Mouse (Mus musculus) MEL (cell line): Measurements from ENCODE around the gene Nos3. TPM values are rescaled to one million over a fixed set of nuclear protein-coding genes. Genes with fewer than 3 reads are reported as not detected.

Source experiments
- DNase-seq: peaks from one replicate; pipeline ENCODE4 v3.0.0; 2011; ENCODE audit warnings: low read depth, low spot score
- H3K27ac ChIP-seq: 2 replicates; pipeline ENCODE4 v1.5.1; 2012; ENCODE audit warnings: low read depth, mild to moderate bottlenecking, control low read depth, low read length, moderate library complexity; ENCODE audit not compliant: control insufficient read depth
- H3K27me3 ChIP-seq, 2 experiments: fragments of 150-350 bp in 1 of 2; sonication (generic) in 1 of 2; 2 replicates each; pipeline ENCODE4 v1.6.1; 2012; ENCODE audit warnings: low read length in 2 of 2, mild to moderate bottlenecking in 2 of 2, improper control_type of control experiment in 1 of 2, moderate library complexity in 1 of 2; ENCODE audit not compliant: insufficient read depth in 2 of 2, control insufficient read depth in 1 of 2
- H3K36me3 ChIP-seq, 2 experiments: 2 replicates each; pipeline ENCODE4 v1.6.1; 2012 to 2014; ENCODE audit warnings: low read length in 2 of 2, improper control_type of control experiment in 1 of 2, inconsistent platforms in 1 of 2, mild to moderate bottlenecking in 1 of 2; ENCODE audit not compliant: insufficient read depth in 2 of 2, control insufficient read depth in 1 of 2
- H3K4me1 ChIP-seq, 2 experiments: fragments of 150-350 bp in 1 of 2; sonication (generic) in 1 of 2; 2 replicates each; pipeline ENCODE4 v1.6.1; 2012; ENCODE audit warnings: low read length in 2 of 2, improper control_type of control experiment in 1 of 2, mild to moderate bottlenecking in 1 of 2; ENCODE audit not compliant: insufficient read depth in 2 of 2, control insufficient read depth in 1 of 2
- H3K4me3 ChIP-seq, 2 experiments: fragments of 150-350 bp in 1 of 2; sonication (generic) in 1 of 2; 2 replicates each; pipeline ENCODE4 v1.5.1; 2012; ENCODE audit warnings: low read depth in 2 of 2, low read length in 2 of 2, mild to moderate bottlenecking in 2 of 2, moderate library complexity in 2 of 2, control low read depth in 1 of 2, improper control_type of control experiment in 1 of 2; ENCODE audit not compliant: control insufficient read depth in 1 of 2, insufficient read depth in 1 of 2
- H3K79me2 ChIP-seq: 2 replicates; pipeline ENCODE4 v1.6.1; 2012; ENCODE audit warnings: mild to moderate bottlenecking, low read length, moderate library complexity; ENCODE audit not compliant: control insufficient read depth, poor library complexity, insufficient read depth
- H3K9ac ChIP-seq: 2 replicates; pipeline ENCODE4 v1.6.1; 2012; ENCODE audit warnings: low read depth, mild to moderate bottlenecking, control low read depth, low read length, moderate library complexity; ENCODE audit not compliant: control insufficient read depth, poor library complexity, severe bottlenecking
- H3K9me3 ChIP-seq: fragments of 150-350 bp; sonication (generic); replicated peaks from 2 replicates; pipeline ENCODE4 v1.6.1; 2012; ENCODE audit warnings: mild to moderate bottlenecking, low read length, improper control_type of control experiment, moderate library complexity; ENCODE audit not compliant: insufficient read depth
- CHD1 ChIP-seq: IDR thresholded peaks from 2 replicates; pipeline ENCODE4 v1.6.1; 2012; ENCODE audit warnings: low read depth, mild to moderate bottlenecking, inconsistent platforms, low read length, improper control_type of control experiment
- CHD2 ChIP-seq: IDR thresholded peaks from 2 replicates; pipeline ENCODE4 v1.6.1; 2011; ENCODE audit warnings: low read length, improper control_type of control experiment
- CTCF ChIP-seq, 3 experiments: IDR thresholded peaks in 2 of 3; conservative IDR thresholded peaks in 1 of 3; 2 replicates each; pipeline ENCODE4 v1.5.1; 2011 to 2012; ENCODE audit warnings: low read length in 3 of 3, low read depth in 2 of 3, mild to moderate bottlenecking in 2 of 3, improper control_type of control experiment in 1 of 3, inconsistent platforms in 1 of 3, mixed read lengths in 1 of 3, moderate library complexity in 1 of 3; ENCODE audit not compliant: control insufficient read depth in 1 of 3, insufficient read depth in 1 of 3, poor library complexity in 1 of 3, severe bottlenecking in 1 of 3
- E2F4 ChIP-seq: IDR thresholded peaks from 2 replicates; pipeline ENCODE4 v1.6.1; 2011; ENCODE audit warnings: low read depth, low read length, improper control_type of control experiment, borderline replicate concordance
- EP300 ChIP-seq, 2 experiments: IDR thresholded peaks; 2 replicates each; pipeline ENCODE4 v1.6.1; 2011; ENCODE audit warnings: improper control_type of control experiment in 2 of 2, low read length in 2 of 2, low read depth in 1 of 2, mild to moderate bottlenecking in 1 of 2
- MAX ChIP-seq: IDR thresholded peaks from 2 replicates; pipeline ENCODE4 v1.6.1; 2011; ENCODE audit warnings: low read length, improper control_type of control experiment
- MAZ ChIP-seq: IDR thresholded peaks from 2 replicates; pipeline ENCODE4 v1.6.1; 2012; ENCODE audit warnings: low read depth, mild to moderate bottlenecking, inconsistent platforms, low read length, improper control_type of control experiment
- MYC ChIP-seq: IDR thresholded peaks from 2 replicates; pipeline ENCODE4 v1.6.1; 2011; ENCODE audit warnings: low read depth, mild to moderate bottlenecking, low read length, improper control_type of control experiment, moderate library complexity
- NRF1 ChIP-seq: IDR thresholded peaks from 2 replicates; pipeline ENCODE4 v1.6.1; 2014; ENCODE audit warnings: low read depth, mild to moderate bottlenecking, inconsistent platforms, low read length, improper control_type of control experiment, moderate library complexity; ENCODE audit not compliant: poor library complexity, insufficient read depth, severe bottlenecking
- POLR2A ChIP-seq, 2 experiments: IDR thresholded peaks; 2 replicates each; pipeline ENCODE4 v1.6.1; 2011 to 2012; ENCODE audit warnings: low read length in 2 of 2, mild to moderate bottlenecking in 2 of 2, control low read depth in 1 of 2, improper control_type of control experiment in 1 of 2, low read depth in 1 of 2, moderate library complexity in 1 of 2; ENCODE audit not compliant: control insufficient read depth in 1 of 2, insufficient read depth in 1 of 2, poor library complexity in 1 of 2
- POLR2AphosphoS5 ChIP-seq: IDR thresholded peaks from 2 replicates; pipeline ENCODE4 v1.6.1; 2012; ENCODE audit warnings: low read depth, borderline replicate concordance, mild to moderate bottlenecking, inconsistent platforms, low read length, moderate library complexity, mixed read lengths
- RCOR1 ChIP-seq: IDR thresholded peaks from 2 replicates; pipeline ENCODE4 v1.6.1; 2012; ENCODE audit warnings: low read depth, mild to moderate bottlenecking, inconsistent platforms, low read length, improper control_type of control experiment
- SIN3A ChIP-seq: IDR thresholded peaks from 2 replicates; pipeline ENCODE4 v1.6.1; 2012; ENCODE audit warnings: low read length, improper control_type of control experiment, inconsistent platforms
- TCF12 ChIP-seq: IDR thresholded peaks from 2 replicates; pipeline ENCODE4 v1.6.1; 2014; ENCODE audit warnings: low read depth, mild to moderate bottlenecking, inconsistent platforms, low read length, improper control_type of control experiment, moderate library complexity
- UBTF ChIP-seq: IDR thresholded peaks from 2 replicates; pipeline ENCODE4 v1.6.1; 2012; ENCODE audit warnings: low read depth, mild to moderate bottlenecking, inconsistent platforms, low read length, improper control_type of control experiment, moderate library complexity, borderline replicate concordance; ENCODE audit not compliant: insufficient read depth
- USF1 ChIP-seq: IDR thresholded peaks from 2 replicates; pipeline ENCODE4 v1.6.1; 2014; ENCODE audit warnings: low read depth, mild to moderate bottlenecking, inconsistent platforms, low read length, improper control_type of control experiment, moderate library complexity
- USF2 ChIP-seq, 2 experiments: IDR thresholded peaks; 2 replicates each; pipeline ENCODE4 v1.6.1; 2011 to 2012; ENCODE audit warnings: improper control_type of control experiment in 2 of 2, low read length in 2 of 2, borderline replicate concordance in 1 of 2, inconsistent platforms in 1 of 2, low read depth in 1 of 2, mild to moderate bottlenecking in 1 of 2; ENCODE audit not compliant: insufficient read depth in 1 of 2
- ZKSCAN1 ChIP-seq: IDR thresholded peaks from 2 replicates; pipeline ENCODE4 v1.6.1; 2012; ENCODE audit warnings: low read depth, mild to moderate bottlenecking, inconsistent platforms, low read length, improper control_type of control experiment, moderate library complexity
- polyA plus RNA-seq, 2 experiments: library from polyadenylated mRNA; stranded (reverse) in 1 of 2; unstranded in 1 of 2; fragments of >175 nt in 1 of 2; fragments of >200 nt in 1 of 2; gene quantifications; 2 replicates each; pipeline versions ENCODE4 v1.2.1 to v1.2.4; 2012; ENCODE audit warnings: low replicate concordance in 2 of 2, low read depth in 1 of 2; ENCODE audit not compliant: insufficient read length in 2 of 2, insufficient read depth in 1 of 2, missing spikeins in 1 of 2
- total RNA-seq: library from RNA; depleted of rRNA; stranded (reverse); fragments of 300-350 nt; gene quantifications from 2 replicates; pipeline ENCODE4 v1.2.3, GENCODE M21; 2012

The Nos3 gene
- total and polyA plus RNA-seq, 3 experiments: 3.9 to 6.2 TPM; not detected in 1

DNA sequence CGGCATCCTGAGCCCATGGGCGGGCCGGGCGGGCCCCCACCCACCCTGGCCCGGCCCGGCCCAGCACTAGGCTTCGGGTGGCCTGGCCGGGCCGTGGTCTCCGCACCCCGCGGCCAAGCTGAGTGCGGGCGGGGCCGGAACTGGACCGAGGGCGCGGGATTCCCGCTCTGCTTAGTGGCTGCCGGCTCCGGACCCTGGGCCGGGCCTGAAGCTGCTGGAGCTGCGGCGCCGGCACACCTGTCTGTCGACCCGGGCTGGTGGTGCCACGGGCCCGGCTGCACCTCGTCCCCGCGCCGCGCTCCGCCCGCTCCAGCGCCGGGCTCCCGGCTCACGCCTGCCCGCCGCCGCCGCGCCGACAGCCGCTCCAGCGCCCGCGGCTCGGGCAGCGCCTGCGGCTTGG, 13.3 kb upstream of the Nos3 start, which contains the start of gene Kcnh2:
Kcnh2 (minus strand) TSS at position 327 of the 400 bp plus-strand sequence.
- Histone ChIP-seq H3K27ac (no peak within 1 kb of the TSS), H3K79me2 (no peaks in the 10 kb centered on the region), H3K4me3 (peak within 1 kb of the TSS; percentile 29 to 68), H3K27me3 (no peaks in the 10 kb centered on the region; a peak in 3 of 4 replicates), H3K9me3 (no peaks in the 10 kb centered on the region), H3K9ac (peak within 1 kb of the TSS; percentile 49), H3K36me3 (peaks cover 0 to 9% of the 10 kb centered on the region in 2 experiments; a peak in 2 of 4 replicates), H3K4me1 (peaks cover 10 to 25% of the 10 kb centered on the region in 2 experiments)
- DNase-seq: no peak
- TF ChIP-seq SIN3A (no peak), EP300 (IDR thresholded peaks at IDR 0.05; ENCODE audit: low read depth in 1 of 2, low read length in 2 of 2) (no peak), CHD2 (no peak), E2F4 (no peak), MYC (no peak), USF2 (IDR thresholded peaks at IDR 0.05; ENCODE audit: borderline replicate concordance in 1 of 2, insufficient read depth in 1 of 2, low read depth in 1 of 2, low read length in 2 of 2) (no peak)

DNA sequence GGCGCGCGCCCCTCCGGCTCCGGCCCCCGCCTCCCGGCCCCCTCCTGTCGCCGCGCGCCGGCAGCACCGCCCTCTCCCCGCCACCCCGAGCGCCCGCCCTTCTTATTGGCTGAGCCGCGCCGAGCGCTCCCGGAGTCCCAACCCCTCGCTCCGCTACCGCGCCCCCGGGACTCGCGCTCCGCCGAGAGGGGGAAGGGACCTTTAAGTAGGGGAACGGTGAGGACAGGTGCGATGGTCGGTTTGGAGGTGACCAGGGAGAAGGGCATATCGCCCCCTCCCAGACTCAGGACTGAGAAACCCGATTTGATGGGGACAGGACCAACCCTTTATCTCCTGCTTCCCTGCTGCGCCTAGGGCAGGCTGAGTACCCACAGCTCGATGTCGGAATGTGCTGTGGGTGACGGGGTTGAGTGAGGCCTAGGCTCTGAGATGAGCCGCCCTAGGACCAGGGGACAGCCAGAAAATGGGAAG, 12.9 kb upstream of the Nos3 start:
- peaks cover 8 to 20% of the 10 kb centered on the region in 2 experiments for H3K4me1 ChIP-seq
- H3K9ac ChIP-seq: no peak overlapping the region
- H3K36me3 ChIP-seq: peaks cover 0 to 8% of the 10 kb centered on the region in 2 experiments; a peak in 1 of 4 replicates
- H3K27ac ChIP-seq: no peak overlapping the region
- H3K4me3 ChIP-seq: peak overlapping the region; percentile 15 to 61
- no peaks in the 10 kb centered on the region; a peak in 3 of 4 replicates for H3K27me3 ChIP-seq
- peak; percentile 77 for DNase-seq
- TF ChIP-seq MAX: no peak
- no peak for TF ChIP-seq TCF12
- TF ChIP-seq E2F4: no peak
- TF ChIP-seq MAZ: no peak; the same call in 1 of the 2 replicates
- TF ChIP-seq USF1: no peak
- TF ChIP-seq POLR2A (IDR thresholded peaks at IDR 0.05; ENCODE audit: control insufficient read depth in 1 of 2, insufficient read depth in 1 of 2, low read depth in 1 of 2, low read length in 2 of 2, poor library complexity in 1 of 2): no peak
- no peak for TF ChIP-seq CHD1
- TF ChIP-seq MYC: no peak
- no peak for TF ChIP-seq NRF1
- TF ChIP-seq POLR2AphosphoS5: no peak
- no peak for TF ChIP-seq CTCF (IDR thresholded peaks at IDR 0.05 in 2 of 3, conservative IDR thresholded peaks at IDR 0.05 in 1 of 3; ENCODE audit: control insufficient read depth in 1 of 3, insufficient read depth in 1 of 3, low read depth in 2 of 3, low read length in 3 of 3, poor library complexity in 1 of 3, severe bottlenecking in 1 of 3)
- TF ChIP-seq ZKSCAN1: no peak
- no peak for TF ChIP-seq RCOR1
- no peak for TF ChIP-seq UBTF
- no peaks in the 10 kb centered on the region for H3K79me2 ChIP-seq
- no peaks in the 10 kb centered on the region for H3K9me3 ChIP-seq
